Mouse (Mus musculus) bone marrow, adult 2 months (tissue): ENCODE results near the gene Gja4. TPM values are rescaled to one million over a fixed set of nuclear protein-coding genes. Genes with fewer than 3 reads are reported as not detected.
A peak's percentile ranks its signal among the peaks of the same experiment; 100 is the strongest.

ENCODE experiments used
- H3K27ac ChIP-seq: fragments of 200-500 bp; 2 replicates; pipeline ENCODE4 v1.5.1; 2012; ENCODE audit warnings: low read depth, mild to moderate bottlenecking, control low read depth, inconsistent platforms, low read length; ENCODE audit not compliant: control insufficient read depth, poor library complexity, insufficient read depth
- H3K4me1 ChIP-seq: fragments of 200-500 bp; 2 replicates; pipeline ENCODE4 v1.6.1; 2011; ENCODE audit warnings: low read length; ENCODE audit not compliant: control insufficient read depth, insufficient read depth
- H3K4me3 ChIP-seq: fragments of 200-500 bp; replicated peaks from 2 replicates; pipeline ENCODE3; 2011; ENCODE audit warnings: mild to moderate bottlenecking, low read depth, low read length, control low read depth; ENCODE audit not compliant: control insufficient read depth
- CTCF ChIP-seq: fragments of 200-500 bp; IDR thresholded peaks from 2 replicates; pipeline ENCODE4 v1.5.1; 2011; ENCODE audit warnings: low read length, control low read depth; ENCODE audit not compliant: control insufficient read depth, insufficient read depth
- POLR2A ChIP-seq: fragments of 200-500 bp; IDR thresholded peaks from 2 replicates; pipeline ENCODE4 v1.6.1; 2011; ENCODE audit warnings: low read depth, mild to moderate bottlenecking, control low read depth, low read length, borderline replicate concordance; ENCODE audit not compliant: control insufficient read depth
- whole genome bisulfite sequencing: fragments of 180-500 bp; shearing (Covaris S2); methylation state at CpG from one replicate; pipeline ENCODE4 v1.1.7; 2018; 5-methylcytosine and 5-hydroxymethylcytosine counted together
- polyA plus RNA-seq: library from polyadenylated mRNA; stranded (reverse); fragments of >200 nt; gene quantifications from 2 replicates; pipeline ENCODE4 v1.2.4, GENCODE M21; 2011; ENCODE audit warnings: low replicate concordance; ENCODE audit not compliant: missing spikeins, insufficient read depth, insufficient read length

The Gja4 gene
- polyA plus RNA-seq, result not detected in 2 replicates

- TF ChIP-seq CTCF (no peak), POLR2A (no peak)
- Histone ChIP-seq H3K4me3 (peak within 1 kb of the TSS; percentile 35), H3K27ac (no peak within 1 kb of the TSS), H3K4me1 (no peaks in the 10 kb centered on the region)
- WGBS, result under 1% methylated on average over 25 of the region's 25 CpGs
These were observed at the start of gene Gja4 for GRCm38 (mm10) chr4:127313861-127314260. TSS of gene Gja4 (minus strand) at chr4:127314039.

- WGBS, result 50% methylated on average over 4 of the region's 4 CpGs
These were observed 49.5 kb upstream of the Gja4 start for GRCm38 (mm10) chr4:127363331-127363730.

GRCm38 (mm10) chr4:127362520-127362919 lies 48.7 kb upstream of the Gja4 start:
- Histone ChIP-seq H3K4me1 (no peaks in the 10 kb centered on the region), H3K27ac (no peak overlapping the region), H3K4me3 (no peak overlapping the region)
- 7% methylated on average over 3 of the region's 3 CpGs for WGBS
- no peak for TF ChIP-seq CTCF
- no peak for TF ChIP-seq POLR2A

More at GRCm38 (mm10) chr4:127363331-127363730, 49.5 kb upstream of the Gja4 start:
- Histone ChIP-seq H3K4me1 (no peaks in the 10 kb centered on the region), H3K27ac (no peak overlapping the region), H3K4me3 (no peak overlapping the region)
- TF ChIP-seq POLR2A, result no peak
- peak; percentile 49 for TF ChIP-seq CTCF

- TF ChIP-seq POLR2A (no peak), CTCF (no peak)
- H3K4me1 ChIP-seq, result no peaks in the 10 kb centered on the region
- WGBS, result 61% methylated on average over 5 of the region's 5 CpGs
- no peak within 1 kb of the TSS for H3K4me3 ChIP-seq
- H3K27ac ChIP-seq, result no peak within 1 kb of the TSS
These were observed 44.2 kb upstream of the Gja4 start, which contains the start of gene Gjb5 for GRCm38 (mm10) chr4:127358018-127358417. TSS of gene Gjb5 (minus strand) at chr4:127358181.

- no peaks in the 10 kb centered on the region for H3K4me1 ChIP-seq
- no peak overlapping the region for H3K4me3 ChIP-seq
- 52% methylated on average over 15 of the region's 15 CpGs for WGBS
- TF ChIP-seq CTCF (no peak), POLR2A (no peak)
- no peak overlapping the region for H3K27ac ChIP-seq
These were observed 41.0 kb upstream of the Gja4 start for GRCm38 (mm10) chr4:127354506-127355485.

GRCm38 (mm10) chr4:127353951-127354438 lies 40.2 kb upstream of the Gja4 start, which contains the start of gene Gjb4:
TSS of gene Gjb4 (minus strand) at chr4:127354081.
- 85% methylated on average over 8 of the region's 8 CpGs for WGBS

GRCm38 (mm10) chr4:127352594-127352993 lies 38.8 kb upstream of the Gja4 start:
- WGBS, result 58% methylated on average over 1 of the region's 1 CpGs
- H3K4me3 ChIP-seq, result no peak overlapping the region
- H3K4me1 ChIP-seq, result no peaks in the 10 kb centered on the region
- no peak for TF ChIP-seq CTCF
- TF ChIP-seq POLR2A, result no peak
- H3K27ac ChIP-seq, result no peak overlapping the region

More at GRCm38 (mm10) chr4:127353951-127354438, 40.2 kb upstream of the Gja4 start, which contains the start of gene Gjb4:
- TF ChIP-seq CTCF, result no peak
- no peak for TF ChIP-seq POLR2A
- H3K4me3 ChIP-seq, result no peak within 1 kb of the TSS
- no peaks in the 10 kb centered on the region for H3K4me1 ChIP-seq
- H3K27ac ChIP-seq, result no peak within 1 kb of the TSS

GRCm38 (mm10) chr4:127349560-127350300 lies 35.9 kb upstream of the Gja4 start:
- Histone ChIP-seq H3K4me3 (no peak overlapping the region), H3K4me1 (no peaks in the 10 kb centered on the region), H3K27ac (no peak overlapping the region)
- 35% methylated on average over 4 of the region's 4 CpGs for WGBS
- no peak for TF ChIP-seq POLR2A
- no peak for TF ChIP-seq CTCF
